Mouse (Mus musculus) E14TG2a.4 (cell line): ENCODE results near the gene Slc6a6.

ENCODE experiments used
- CTCF ChIP-seq: conservative IDR thresholded peaks from 2 replicates; pipeline ENCODE4 v1.5.1; 2014; ENCODE audit warnings: low read length
- NANOG ChIP-seq: IDR thresholded peaks from 2 replicates; pipeline ENCODE4 v1.6.1; 2014; ENCODE audit warnings: borderline replicate concordance, low read length, mixed read lengths
- POU5F1 ChIP-seq: IDR thresholded peaks from 2 replicates; pipeline ENCODE4 v1.6.1; 2014; ENCODE audit warnings: low read length, borderline replicate concordance

DNA sequence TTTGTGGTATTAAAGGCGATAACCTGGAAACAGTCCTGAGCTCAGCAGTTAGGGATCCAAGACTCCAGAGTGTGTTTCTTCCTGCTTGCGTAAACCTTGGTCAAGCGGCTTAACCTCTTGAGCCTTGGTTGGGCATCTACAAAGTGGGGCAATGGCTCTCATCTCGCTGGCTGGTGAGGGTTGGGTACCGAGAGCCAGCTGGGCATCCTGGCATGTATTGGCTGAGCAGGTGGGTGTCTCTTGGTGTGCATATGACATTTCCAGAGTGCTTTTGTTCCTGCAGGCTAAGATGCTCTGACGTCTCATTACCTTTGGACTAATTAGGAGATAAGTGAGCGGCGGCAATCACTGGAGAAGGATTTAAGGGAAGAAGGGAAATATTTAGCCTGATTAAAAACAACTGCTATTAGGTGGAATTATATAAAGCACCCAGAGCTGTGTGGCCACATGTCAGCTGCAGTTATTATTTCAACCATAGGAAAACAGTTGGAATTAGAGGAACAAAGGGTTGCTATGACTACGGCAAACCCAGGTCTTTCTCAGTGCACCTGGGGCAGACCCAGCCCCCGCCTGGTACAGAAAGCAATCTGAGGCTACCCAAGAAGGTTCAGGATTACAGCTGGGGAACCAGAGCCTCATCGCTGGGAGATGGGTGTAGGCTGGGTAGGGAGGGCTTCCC, 24.2 kb downstream of the Slc6a6 start:
- no peak for TF ChIP-seq CTCF
- no peak for TF ChIP-seq NANOG
- TF ChIP-seq POU5F1, result no peak
